Mouse (Mus musculus) gastrocnemius, postnatal 4 days (tissue): ENCODE measurements around the gene Elk4. TPM values are rescaled to one million over a fixed set of nuclear protein-coding genes. Genes with fewer than 3 reads are reported as not detected.
A peak's percentile ranks its signal among the peaks of the same experiment; 100 is the strongest.

Experiments used
- DNase-seq, 2 experiments: peaks; one replicate each; pipeline ENCODE4 v3.0.0; 2021 to 2022; ENCODE audit warnings: low spot score in 2 of 2, mixed read lengths in 2 of 2
- long read RNA-seq, 2 experiments: library from polyadenylated mRNA; stranded (forward); transcript quantifications; one replicate each; pipeline ENCODE4 v2.0.0; 2021
- total RNA-seq, 2 experiments: library from RNA; stranded (reverse); gene quantifications; 2 replicates each; pipeline ENCODE4 v1.2.3; 2021

Elk4 gene
- total RNA-seq = 10 to 100 TPM; 89.7 to 91.0 TPM
- long read RNA-seq, experiment 1, partial matches to known transcripts = 3 of 12 reads
- long read RNA-seq, experiment 1, other reads (novel, unspliced or antisense) = 8 of 12 reads
- long read RNA-seq, experiment 2, full-length matches to known transcripts = 4 of 20 reads
- long read RNA-seq, experiment 2, partial matches to known transcripts = 1 of 20 reads
- long read RNA-seq, experiment 2, other reads (novel, unspliced or antisense) = 15 of 20 reads

- peak; percentile 89 to 94 for DNase-seq
Measured at GRCm38 (mm10) chr1:132007282-132007815, at the start of gene Elk4. TSS of gene Elk4 (plus strand) at chr1:132007607.

GRCm38 (mm10) chr1:131961004-131961403 lies 46.4 kb upstream of the Elk4 start:
- no peak for DNase-seq

- no peak for DNase-seq
Measured at GRCm38 (mm10) chr1:131962606-131963084, 44.8 kb upstream of the Elk4 start, which contains the start of gene Slc45a3. TSS of gene Slc45a3 (plus strand) at chr1:131962967.

- peak in 1 of 2 experiments; percentile 20 for DNase-seq
Measured at GRCm38 (mm10) chr1:131963085-131963951, 44.1 kb upstream of the Elk4 start.

GRCm38 (mm10) chr1:131964100-131964499 lies 43.3 kb upstream of the Elk4 start:
- no peak for DNase-seq

GRCm38 (mm10) chr1:131964580-131964979 lies 42.8 kb upstream of the Elk4 start:
- DNase-seq = no peak

GRCm38 (mm10) chr1:131965818-131966217 lies 41.6 kb upstream of the Elk4 start:
- no peak for DNase-seq

GRCm38 (mm10) chr1:131967336-131967735 lies 40.1 kb upstream of the Elk4 start:
- DNase-seq = no peak

- DNase-seq = no peak
Measured at GRCm38 (mm10) chr1:131968556-131968955, 38.9 kb upstream of the Elk4 start.

GRCm38 (mm10) chr1:131968983-131969382 lies 38.4 kb upstream of the Elk4 start:
- no peak for DNase-seq

GRCm38 (mm10) chr1:131969825-131970224 lies 37.6 kb upstream of the Elk4 start:
- no peak for DNase-seq

GRCm38 (mm10) chr1:131970322-131970660 lies 37.1 kb upstream of the Elk4 start:
- DNase-seq = no peak

- no peak for DNase-seq
Measured at GRCm38 (mm10) chr1:131970661-131971520, 36.5 kb upstream of the Elk4 start.

- DNase-seq = no peak
Measured at GRCm38 (mm10) chr1:131971771-131972497, 35.5 kb upstream of the Elk4 start.

GRCm38 (mm10) chr1:131972498-131973334 lies 34.7 kb upstream of the Elk4 start:
- DNase-seq = no peak

GRCm38 (mm10) chr1:131973991-131974390 lies 33.4 kb upstream of the Elk4 start:
- no peak for DNase-seq

- DNase-seq = no peak
Measured at GRCm38 (mm10) chr1:131976886-131977285, 30.5 kb upstream of the Elk4 start.

GRCm38 (mm10) chr1:131980471-131980870 lies 26.9 kb upstream of the Elk4 start:
- DNase-seq = no peak

- DNase-seq = peak; percentile 51 to 71
Measured at GRCm38 (mm10) chr1:131981378-131982013, 25.9 kb upstream of the Elk4 start.
